ENCODE assay signal across 13 mouse cellular contexts in genomic region chr8:48220529-48221181, GRCm38 (mm10).
DNase-seq lines count a peak whose midpoint lies in the region; ATAC-seq and TF ChIP-seq lines count a peak whose summit lies in the region.
"Had no signal": no experiment of that assay in that cellular context is flagged by ENCODE, and none has a peak within 500 bp of the region (broad histone marks: within the 10 kb centered on the region; RNA-seq: fewer than 3 reads in every experiment).

No protein-coding gene starts in this region.

- H3K4me1 ChIP-seq in forebrain, embryonic 11.5 days (replicated peaks; ENCODE audit: control insufficient read depth, insufficient read depth, low read length) = peaks cover 22% of the 10 kb centered on the region
- H3K4me1 ChIP-seq in olfactory bulb, adult 2 months (ENCODE audit: control insufficient read depth, insufficient read depth, low read length) = peaks cover 32% of the 10 kb centered on the region
- peaks cover 2% of the 10 kb centered on the region; the same call in 1 of the 2 replicates for H3K4me1 ChIP-seq in midbrain, postnatal 0 days (ENCODE audit: insufficient read depth, low read length)

- no peak overlapping the region for H3K4me3 ChIP-seq in forebrain, embryonic 11.5 days (ENCODE audit: low read depth, low read length)
- H3K4me3 ChIP-seq in olfactory bulb, adult 2 months (ENCODE audit: insufficient read depth, low read depth, low read length) = peak overlapping the region; percentile 27
- no peak overlapping the region for H3K4me3 ChIP-seq in midbrain, postnatal 0 days (ENCODE audit: low read depth, low read length)
- H3K4me3 ChIP-seq: intestine, embryonic 15.5 days had no signal

- DNase-seq in layer of hippocampus, adult 11-12 months (ENCODE audit: low spot score) = peak; percentile 36
- DNase-seq in layer of hippocampus, postnatal 14 days (ENCODE audit: low spot score in 2 of 2) = no peak
- DNase-seq in MN1 (ENCODE audit: low spot score) = peak; percentile 69
- peak; percentile 70 for DNase-seq in forebrain, embryonic 11.5 days (ENCODE audit: low spot score)
- DNase-seq in midbrain, postnatal 0 days (ENCODE audit: low spot score) = no peak
- no peak for DNase-seq in heart, postnatal 14 days
- no peak for DNase-seq in urinary bladder, adult 18-20 months (ENCODE audit: low spot score in 2 of 2)
- DNase-seq: adrenal gland, adult 8-10 months; liver; lung, postnatal 10 days; thymus, adult 2 months had no signal

- H3K27ac ChIP-seq in forebrain, embryonic 11.5 days (ENCODE audit: low read depth, low read length) = no peak overlapping the region
- no peak overlapping the region for H3K27ac ChIP-seq in olfactory bulb, adult 2 months (ENCODE audit: insufficient read depth, low read depth, low read length)
- no peak overlapping the region for H3K27ac ChIP-seq in midbrain, postnatal 0 days (ENCODE audit: low read depth, low read length)
- H3K27ac ChIP-seq: intestine, embryonic 15.5 days had no signal

- H3K4me2 ChIP-seq in forebrain, embryonic 11.5 days (ENCODE audit: low read depth, low read length, severe bottlenecking) = peak overlapping the region; percentile 5; the same call in 1 of the 2 replicates
- H3K4me2 ChIP-seq in midbrain, postnatal 0 days (ENCODE audit: low read depth, low read length, poor library complexity, severe bottlenecking) = no peak overlapping the region
- H3K4me2 ChIP-seq: intestine, embryonic 15.5 days had no signal

- H3K9ac ChIP-seq in forebrain, embryonic 11.5 days (ENCODE audit: low read length) = no peak overlapping the region
- no peak overlapping the region for H3K9ac ChIP-seq in midbrain, postnatal 0 days (replicated peaks; ENCODE audit: low read length, poor library complexity, severe bottlenecking)
- H3K9ac ChIP-seq: intestine, embryonic 15.5 days had no signal

- no peaks in the 10 kb centered on the region; the same call in 1 of the 2 replicates for H3K27me3 ChIP-seq in forebrain, embryonic 11.5 days (ENCODE audit: control insufficient read depth, insufficient read depth, low read length)
- no peaks in the 10 kb centered on the region for H3K27me3 ChIP-seq in midbrain, postnatal 0 days (ENCODE audit: insufficient read depth, low read length)
- H3K27me3 ChIP-seq: intestine, embryonic 15.5 days had no signal

- no peak for TF ChIP-seq POLR2A in olfactory bulb, adult 2 months (IDR thresholded peaks at IDR 0.05; ENCODE audit: insufficient read depth, low read depth, low read length)

- H3K9me3 ChIP-seq in forebrain, embryonic 11.5 days (ENCODE audit: control insufficient read depth, low read length) = no peaks in the 10 kb centered on the region
- H3K9me3 ChIP-seq in midbrain, postnatal 0 days (ENCODE audit: low read length) = no peaks in the 10 kb centered on the region
- H3K9me3 ChIP-seq: intestine, embryonic 15.5 days had no signal

- H3K36me3 ChIP-seq in forebrain, embryonic 11.5 days (ENCODE audit: control insufficient read depth, insufficient read depth, low read length) = no peaks in the 10 kb centered on the region
- no peaks in the 10 kb centered on the region for H3K36me3 ChIP-seq in midbrain, postnatal 0 days (ENCODE audit: insufficient read depth, low read length)
- H3K36me3 ChIP-seq: intestine, embryonic 15.5 days had no signal

- ATAC-seq in forebrain, embryonic 11.5 days (replicated peaks; ENCODE audit: low FRiP score) = peak; percentile 29
- no peak for ATAC-seq in midbrain, postnatal 0 days (ENCODE audit: low FRiP score)
- ATAC-seq: intestine, embryonic 15.5 days had no signal

- TF ChIP-seq CTCF in olfactory bulb, adult 2 months (IDR thresholded peaks at IDR 0.05; ENCODE audit: insufficient read depth, low read depth, low read length) = 0 out of 2 replicates have a peak, but pooled peaks have one; percentile 2
- TF ChIP-seq CTCF in midbrain, postnatal 0 days (IDR thresholded peaks at IDR 0.05) = no peak

- intact Hi-C loops in heart, postnatal 14 days (cut with DNase I) = loop anchor here (5.0 to 10.0 kb wide), 2 partner anchors 1484 to 1607 kb away; no protein-coding TSS in a partner anchor

- 57% methylated on average over 25 of the region's 25 CpGs for WGBS in forebrain, embryonic 11.5 days
- WGBS in olfactory bulb, adult 2 months = 46% methylated on average over 25 of the region's 25 CpGs
- WGBS in midbrain, postnatal 0 days = 82% methylated on average over 25 of the region's 25 CpGs

Comparison
In these comparisons a context has a peak if more than half of its experiments do, and no peak if none do; other contexts are left out.
1. DNase-seq: peak in layer of hippocampus, adult 11-12 months (single experiment), MN1 (single experiment) and forebrain, embryonic 11.5 days (single experiment); none in layer of hippocampus, postnatal 14 days (0 of 2), midbrain, postnatal 0 days (single experiment), heart, postnatal 14 days (0 of 2) and urinary bladder, adult 18-20 months (0 of 2).